Mouse (Mus musculus): Measurements from ENCODE around the gene Znrf1. TPM values are rescaled to one million over a fixed set of nuclear protein-coding genes. Genes with fewer than 3 reads are reported as not detected.

Znrf1 gene
- polyA plus RNA-seq, 1 experiment from 2014 or later: 33.8 TPM

- Histone ChIP-seq H3K27ac (replicated peaks in 1 of 2; ENCODE audit: control insufficient read depth in 1 of 2, insufficient read depth in 1 of 2, low read depth in 2 of 2, low read length in 2 of 2) (no peak overlapping the region), H3K9ac (ENCODE audit: low read length) (no peak overlapping the region), H3K4me1 (ENCODE audit: control insufficient read depth in 2 of 2, insufficient read depth in 2 of 2, low read length in 2 of 2) (peaks cover 5 to 10% of the 10 kb centered on the region in 2 experiments; a peak in 2 of 4 replicates), H3K27me3 (ENCODE audit: control insufficient read depth, insufficient read depth, low read length) (no peaks in the 10 kb centered on the region), H3K9me3 (ENCODE audit: control insufficient read depth, low read length) (no peaks in the 10 kb centered on the region), H3K4me2 (ENCODE audit: low read length) (no peak overlapping the region), H3K4me3 (ENCODE audit: control insufficient read depth in 1 of 2, insufficient read depth in 1 of 2, low read depth in 1 of 2, low read length in 2 of 2) (no peak overlapping the region), H3K36me3 (ENCODE audit: control insufficient read depth, insufficient read depth, low read length) (no peaks in the 10 kb centered on the region)
- ATAC-seq (ENCODE audit: insufficient number of reproducible peaks, insufficient read depth, low FRiP score, low read depth): no peak
- WGBS: 64% methylated on average over 4 of the region's 4 CpGs
Observed at GRCm38 (mm10) chr8:111533503-111533902, 2.4 kb upstream of the Znrf1 start.

GRCm38 (mm10) chr8:111535491-111535890, 406 bp upstream of the Znrf1 start:
- ATAC-seq (ENCODE audit: insufficient number of reproducible peaks, insufficient read depth, low FRiP score, low read depth): no peak
- peaks cover 10 to 30% of the 10 kb centered on the region in 2 experiments for H3K4me1 ChIP-seq (ENCODE audit: control insufficient read depth in 2 of 2, insufficient read depth in 2 of 2, low read length in 2 of 2)
- WGBS: 29% methylated on average over 5 of the region's 5 CpGs
- H3K9ac ChIP-seq (ENCODE audit: low read length): no peak overlapping the region
- no peaks in the 10 kb centered on the region for H3K9me3 ChIP-seq (ENCODE audit: control insufficient read depth, low read length)
- H3K4me3 ChIP-seq (ENCODE audit: control insufficient read depth in 1 of 2, insufficient read depth in 1 of 2, low read depth in 1 of 2, low read length in 2 of 2): peak overlapping the region in 1 of 2 experiments; percentile 95; a peak in 2 of 4 replicates
- peak overlapping the region; percentile 88 for H3K4me2 ChIP-seq (ENCODE audit: low read length)
- H3K36me3 ChIP-seq (ENCODE audit: control insufficient read depth, insufficient read depth, low read length): no peaks in the 10 kb centered on the region
- H3K27me3 ChIP-seq (ENCODE audit: control insufficient read depth, insufficient read depth, low read length): no peaks in the 10 kb centered on the region
- no peak overlapping the region for H3K27ac ChIP-seq (replicated peaks in 1 of 2; ENCODE audit: control insufficient read depth in 1 of 2, insufficient read depth in 1 of 2, low read depth in 2 of 2, low read length in 2 of 2)

- H3K9ac ChIP-seq (ENCODE audit: low read length): peak overlapping the region; percentile 82
- peak overlapping the region; percentile 84 to 87; a peak in 3 of 4 replicates for H3K27ac ChIP-seq (replicated peaks in 1 of 2; ENCODE audit: control insufficient read depth in 1 of 2, insufficient read depth in 1 of 2, low read depth in 2 of 2, low read length in 2 of 2)
- WGBS: under 1% methylated on average over 63 of the region's 64 CpGs
- peaks cover 10 to 36% of the 10 kb centered on the region in 2 experiments for H3K4me1 ChIP-seq (ENCODE audit: control insufficient read depth in 2 of 2, insufficient read depth in 2 of 2, low read length in 2 of 2)
- peak overlapping the region; percentile 88 for H3K4me2 ChIP-seq (ENCODE audit: low read length)
- H3K27me3 ChIP-seq (ENCODE audit: control insufficient read depth, insufficient read depth, low read length): no peaks in the 10 kb centered on the region
- peak overlapping the region; percentile 84 to 95 for H3K4me3 ChIP-seq (ENCODE audit: control insufficient read depth in 1 of 2, insufficient read depth in 1 of 2, low read depth in 1 of 2, low read length in 2 of 2)
- ATAC-seq (ENCODE audit: insufficient number of reproducible peaks, insufficient read depth, low FRiP score, low read depth): peak; percentile 16
- H3K36me3 ChIP-seq (ENCODE audit: control insufficient read depth, insufficient read depth, low read length): no peaks in the 10 kb centered on the region
- H3K9me3 ChIP-seq (ENCODE audit: control insufficient read depth, low read length): no peaks in the 10 kb centered on the region
Observed at GRCm38 (mm10) chr8:111536978-111537764, 1.3 kb downstream of the Znrf1 start.

DNA sequence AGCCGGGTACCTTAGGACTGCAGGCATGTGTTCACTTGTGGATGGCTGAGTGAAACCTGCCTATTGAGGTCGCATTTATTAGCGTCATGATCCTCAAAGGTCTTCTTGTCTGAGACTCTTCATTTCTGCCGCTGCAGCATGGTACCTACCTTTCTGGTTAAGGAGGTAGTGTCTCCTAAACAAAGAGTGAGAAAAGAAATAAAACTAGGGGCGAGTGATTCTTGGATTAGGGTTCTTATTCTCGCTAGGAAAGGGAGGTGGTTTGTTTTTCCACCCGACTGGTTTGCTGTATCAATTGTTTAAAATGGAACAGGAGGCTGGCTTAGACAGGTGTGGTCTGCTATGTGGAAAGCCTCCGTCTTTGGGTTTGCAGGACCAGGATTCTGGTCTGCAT, 1.9 kb downstream of the Znrf1 start:
- no peak for ATAC-seq (ENCODE audit: insufficient number of reproducible peaks, insufficient read depth, low FRiP score, low read depth)
- Histone ChIP-seq H3K9ac (ENCODE audit: low read length) (peak overlapping the region; percentile 82), H3K27me3 (ENCODE audit: control insufficient read depth, insufficient read depth, low read length) (no peaks in the 10 kb centered on the region), H3K4me2 (ENCODE audit: low read length) (peak overlapping the region; percentile 88), H3K36me3 (ENCODE audit: control insufficient read depth, insufficient read depth, low read length) (no peaks in the 10 kb centered on the region), H3K9me3 (ENCODE audit: control insufficient read depth, low read length) (no peaks in the 10 kb centered on the region), H3K4me1 (ENCODE audit: control insufficient read depth in 2 of 2, insufficient read depth in 2 of 2, low read length in 2 of 2) (peaks cover 10 to 36% of the 10 kb centered on the region in 2 experiments), H3K27ac (replicated peaks in 1 of 2; ENCODE audit: control insufficient read depth in 1 of 2, insufficient read depth in 1 of 2, low read depth in 2 of 2, low read length in 2 of 2) (peak overlapping the region; percentile 8 to 17; a peak in 2 of 4 replicates), H3K4me3 (ENCODE audit: control insufficient read depth in 1 of 2, insufficient read depth in 1 of 2, low read depth in 1 of 2, low read length in 2 of 2) (peak overlapping the region; percentile 84 to 95)
- WGBS: 21% methylated on average over 8 of the region's 8 CpGs

GRCm38 (mm10) chr8:111538194-111538593, 2.3 kb downstream of the Znrf1 start:
- H3K9me3 ChIP-seq (ENCODE audit: control insufficient read depth, low read length): no peaks in the 10 kb centered on the region
- H3K4me2 ChIP-seq (ENCODE audit: low read length): peak overlapping the region; percentile 88
- H3K9ac ChIP-seq (ENCODE audit: low read length): peak overlapping the region; percentile 82
- peaks cover 12 to 39% of the 10 kb centered on the region in 2 experiments for H3K4me1 ChIP-seq (ENCODE audit: control insufficient read depth in 2 of 2, insufficient read depth in 2 of 2, low read length in 2 of 2)
- H3K36me3 ChIP-seq (ENCODE audit: control insufficient read depth, insufficient read depth, low read length): no peaks in the 10 kb centered on the region
- H3K4me3 ChIP-seq (ENCODE audit: control insufficient read depth in 1 of 2, insufficient read depth in 1 of 2, low read depth in 1 of 2, low read length in 2 of 2): peak overlapping the region; percentile 84 to 95
- WGBS: 38% methylated on average over 2 of the region's 2 CpGs
- H3K27me3 ChIP-seq (ENCODE audit: control insufficient read depth, insufficient read depth, low read length): no peaks in the 10 kb centered on the region
- H3K27ac ChIP-seq (replicated peaks in 1 of 2; ENCODE audit: control insufficient read depth in 1 of 2, insufficient read depth in 1 of 2, low read depth in 2 of 2, low read length in 2 of 2): peak overlapping the region in 1 of 2 experiments; percentile 17; a peak in 2 of 4 replicates
- no peak for ATAC-seq (ENCODE audit: insufficient number of reproducible peaks, insufficient read depth, low FRiP score, low read depth)

- no peak for ATAC-seq (ENCODE audit: insufficient number of reproducible peaks, insufficient read depth, low FRiP score, low read depth)
Observed at GRCm38 (mm10) chr8:111539422-111540076, 3.7 kb downstream of the Znrf1 start.

DNA sequence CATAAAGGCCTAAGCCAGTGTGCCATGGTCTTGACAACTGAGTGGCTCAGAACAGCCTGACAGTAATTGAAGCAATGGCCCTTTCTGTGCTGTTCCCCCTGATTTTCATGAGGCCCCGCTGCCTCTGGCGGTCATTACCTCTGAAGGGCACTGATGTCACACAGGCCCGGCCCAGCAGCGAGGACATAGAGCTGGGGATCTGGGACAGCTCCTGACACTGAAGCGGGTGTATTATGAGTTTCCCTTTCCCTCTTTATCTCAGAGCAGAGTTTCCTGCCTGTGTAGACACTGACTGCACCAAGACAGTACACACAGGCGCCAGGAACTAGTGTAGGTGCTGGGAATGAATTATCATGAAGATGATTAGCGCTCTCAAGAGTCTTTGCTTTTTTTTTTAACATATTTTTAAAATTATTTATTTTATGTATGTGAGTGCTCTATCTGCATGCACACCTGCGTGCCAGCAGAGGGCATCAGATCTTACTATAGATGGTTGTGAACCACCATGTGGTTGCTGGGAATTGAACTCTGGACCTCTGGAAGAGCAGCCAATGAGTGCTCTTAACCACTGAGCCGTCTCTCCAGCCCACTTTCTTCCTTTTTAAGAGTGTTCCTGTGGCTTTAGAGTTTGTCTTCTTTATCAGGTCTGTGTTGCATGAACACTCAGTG, 7.9 kb downstream of the Znrf1 start:
- Histone ChIP-seq H3K27ac (replicated peaks in 1 of 2; ENCODE audit: control insufficient read depth in 1 of 2, insufficient read depth in 1 of 2, low read depth in 2 of 2, low read length in 2 of 2) (peak overlapping the region in 1 of 2 experiments; percentile 61; a peak in 1 of 4 replicates), H3K4me1 (ENCODE audit: control insufficient read depth in 2 of 2, insufficient read depth in 2 of 2, low read length in 2 of 2) (peaks cover 9 to 34% of the 10 kb centered on the region in 2 experiments), H3K36me3 (ENCODE audit: control insufficient read depth, insufficient read depth, low read length) (no peaks in the 10 kb centered on the region), H3K9ac (ENCODE audit: low read length) (peak overlapping the region; percentile 31; the same call in 1 of the 2 replicates), H3K4me2 (ENCODE audit: low read length) (no peak overlapping the region), H3K4me3 (ENCODE audit: control insufficient read depth in 1 of 2, insufficient read depth in 1 of 2, low read depth in 1 of 2, low read length in 2 of 2) (no peak overlapping the region), H3K27me3 (ENCODE audit: control insufficient read depth, insufficient read depth, low read length) (no peaks in the 10 kb centered on the region), H3K9me3 (ENCODE audit: control insufficient read depth, low read length) (no peaks in the 10 kb centered on the region)
- WGBS: 52% methylated on average over 9 of the region's 9 CpGs
- peak; percentile 50; the same call in 1 of the 2 replicates for ATAC-seq (ENCODE audit: insufficient number of reproducible peaks, insufficient read depth, low FRiP score, low read depth)

More at GRCm38 (mm10) chr8:111539422-111540076, 3.7 kb downstream of the Znrf1 start:
- H3K4me1 ChIP-seq (ENCODE audit: control insufficient read depth in 2 of 2, insufficient read depth in 2 of 2, low read length in 2 of 2): peaks cover 12 to 47% of the 10 kb centered on the region in 2 experiments
- H3K36me3 ChIP-seq (ENCODE audit: control insufficient read depth, insufficient read depth, low read length): no peaks in the 10 kb centered on the region
- H3K27ac ChIP-seq (replicated peaks in 1 of 2; ENCODE audit: control insufficient read depth in 1 of 2, insufficient read depth in 1 of 2, low read depth in 2 of 2, low read length in 2 of 2): peak overlapping the region; percentile 7 to 35; a peak in 3 of 4 replicates
- peak overlapping the region; percentile 88 for H3K4me2 ChIP-seq (ENCODE audit: low read length)
- peak overlapping the region in 1 of 2 experiments; percentile 3; a peak in 1 of 4 replicates for H3K4me3 ChIP-seq (ENCODE audit: control insufficient read depth in 1 of 2, insufficient read depth in 1 of 2, low read depth in 1 of 2, low read length in 2 of 2)
- peak overlapping the region; percentile 52 for H3K9ac ChIP-seq (ENCODE audit: low read length)
- H3K9me3 ChIP-seq (ENCODE audit: control insufficient read depth, low read length): no peaks in the 10 kb centered on the region
- 45% methylated on average over 10 of the region's 10 CpGs for whole genome bisulfite sequencing
- no peaks in the 10 kb centered on the region for H3K27me3 ChIP-seq (ENCODE audit: control insufficient read depth, insufficient read depth, low read length)
